Mouse (Mus musculus) stomach, postnatal 0 days (tissue): ENCODE measurements around the gene Tgm3.

Experiments
- CTCF ChIP-seq: IDR thresholded peaks from 2 replicates; pipeline ENCODE4 v1.5.1; 2016; ENCODE audit warnings: antibody characterized with exemption, low read depth, mild to moderate bottlenecking, moderate library complexity
- EP300 ChIP-seq: optimal IDR thresholded peaks from 2 replicates; pipeline ENCODE3; 2016; ENCODE audit warnings: antibody characterized with exemption

DNA sequence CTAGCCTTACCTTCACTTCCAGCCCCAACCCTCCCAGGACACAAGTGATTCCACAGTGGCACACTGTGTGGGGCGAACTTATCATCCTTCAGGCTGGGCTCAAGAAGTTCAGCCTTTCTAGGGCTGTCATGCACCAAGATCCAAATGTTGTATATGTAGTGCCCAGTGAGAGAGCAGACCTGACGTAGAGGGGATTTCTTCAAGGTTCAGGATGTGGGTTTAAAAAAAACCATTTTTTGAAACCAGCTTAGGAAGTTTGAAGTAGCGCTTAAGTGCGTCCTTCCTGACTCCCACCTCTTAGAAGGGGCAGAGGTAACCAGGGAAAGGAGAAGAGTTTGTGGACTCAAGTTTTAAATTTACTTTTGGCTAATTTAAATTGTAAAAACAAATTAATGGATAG, 31.5 kb upstream of the Tgm3 start:
- no peak for TF ChIP-seq CTCF
- TF ChIP-seq EP300, result no peak
